Mouse (Mus musculus) limb, embryonic 15.5 days (tissue): ENCODE measurements around the gene Prm2. TPM values are rescaled to one million over a fixed set of nuclear protein-coding genes. Genes with fewer than 3 reads are reported as not detected.

Source experiments
- ATAC-seq: fragments of 200-750 bp; cut with Nextera tagmentation; 2 replicates; pipeline ENCODE4 v1.8.0; 2017; ENCODE audit warnings: low read depth, moderate TSS enrichment; ENCODE audit not compliant: insufficient number of reproducible peaks, low FRiP score, low TSS enrichment
- H3K27ac ChIP-seq: fragments of 300-500 bp; sonication (generic); 2 replicates; pipeline ENCODE4 v1.5.1; 2015; ENCODE audit warnings: moderate library complexity, mild to moderate bottlenecking, inconsistent platforms
- H3K27me3 ChIP-seq: fragments of 300-500 bp; sonication (generic); 2 replicates; pipeline ENCODE4 v1.6.1; 2015; ENCODE audit warnings: inconsistent platforms
- H3K36me3 ChIP-seq: fragments of 300-500 bp; sonication (generic); 2 replicates; pipeline ENCODE4 v1.6.1; 2015; ENCODE audit warnings: inconsistent platforms
- H3K4me1 ChIP-seq: fragments of 300-500 bp; sonication (generic); 2 replicates; pipeline ENCODE4 v1.6.1; 2015; ENCODE audit warnings: inconsistent platforms
- H3K4me2 ChIP-seq: fragments of 300-500 bp; sonication (generic); 2 replicates; pipeline ENCODE4 v1.6.1; 2015; ENCODE audit warnings: mild to moderate bottlenecking, inconsistent platforms
- H3K4me3 ChIP-seq: fragments of 300-500 bp; sonication (generic); 2 replicates; pipeline ENCODE4 v1.5.1; 2015; ENCODE audit warnings: mild to moderate bottlenecking, inconsistent platforms
- H3K9ac ChIP-seq: fragments of 300-500 bp; sonication (generic); 2 replicates; pipeline ENCODE4 v1.6.1; 2015; ENCODE audit warnings: inconsistent platforms
- H3K9me3 ChIP-seq: fragments of 300-500 bp; sonication (generic); 2 replicates; pipeline ENCODE4 v1.6.1; 2016; ENCODE audit warnings: inconsistent platforms
- WGBS: fragments of 180-500 bp; shearing (Covaris S2); methylation state at CpG from one replicate; pipeline ENCODE4 v1.1.7; 2015; 5-methylcytosine and 5-hydroxymethylcytosine counted together
- polyA plus RNA-seq: library from polyadenylated mRNA; unstranded; fragments of >200 nt; fragmentation: Nextera tagmentation; extraction: Ambion mirVana; gene quantifications from 2 replicates; pipeline ENCODE4 v1.2.1, GENCODE M21; 2015

Prm2 gene
- polyA plus RNA-seq: not detected in 2 replicates

GRCm38 (mm10) chr16:10796034-10796433 lies at the start of gene Prm2:
Gene Prm2, minus strand, starts transcription at chr16:10796134.
- Histone ChIP-seq H3K9me3 (no peaks in the 10 kb centered on the region), H3K27ac (no peak within 1 kb of the TSS), H3K27me3 (peaks cover 21% of the 10 kb centered on the region), H3K4me1 (0 out of 2 replicates have a peak, but pooled peaks cover 2% of the 10 kb centered on the region), H3K4me3 (no peak within 1 kb of the TSS), H3K9ac (no peak within 1 kb of the TSS), H3K4me2 (no peak within 1 kb of the TSS), H3K36me3 (no peaks in the 10 kb centered on the region)
- WGBS: 80% methylated on average over 6 of the region's 6 CpGs
- no peak for ATAC-seq

GRCm38 (mm10) chr16:10844319-10844670 lies 48.4 kb upstream of the Prm2 start:
- no peak overlapping the region for H3K9ac ChIP-seq
- no peaks in the 10 kb centered on the region for H3K27me3 ChIP-seq
- no peaks in the 10 kb centered on the region for H3K9me3 ChIP-seq
- H3K4me2 ChIP-seq: peak overlapping the region; percentile 44
- H3K4me1 ChIP-seq: peaks cover 56% of the 10 kb centered on the region
- peak overlapping the region; percentile 21; the same call in 1 of the 2 replicates for H3K4me3 ChIP-seq
- no peak for ATAC-seq
- H3K36me3 ChIP-seq: no peaks in the 10 kb centered on the region
- 32% methylated on average over 6 of the region's 6 CpGs for WGBS
- peak overlapping the region; percentile 89 for H3K27ac ChIP-seq

- peaks cover 54% of the 10 kb centered on the region for H3K4me1 ChIP-seq
- peak overlapping the region; percentile 89 for H3K27ac ChIP-seq
- peak overlapping the region; percentile 21 for H3K4me3 ChIP-seq
- peak overlapping the region; percentile 44 for H3K4me2 ChIP-seq
- H3K9ac ChIP-seq: no peak overlapping the region
- ATAC-seq: no peak
- WGBS: 15% methylated on average over 18 of the region's 18 CpGs
- no peaks in the 10 kb centered on the region for H3K36me3 ChIP-seq
- H3K9me3 ChIP-seq: no peaks in the 10 kb centered on the region
- no peaks in the 10 kb centered on the region for H3K27me3 ChIP-seq
Measured at GRCm38 (mm10) chr16:10843486-10844318, 47.8 kb upstream of the Prm2 start.

DNA sequence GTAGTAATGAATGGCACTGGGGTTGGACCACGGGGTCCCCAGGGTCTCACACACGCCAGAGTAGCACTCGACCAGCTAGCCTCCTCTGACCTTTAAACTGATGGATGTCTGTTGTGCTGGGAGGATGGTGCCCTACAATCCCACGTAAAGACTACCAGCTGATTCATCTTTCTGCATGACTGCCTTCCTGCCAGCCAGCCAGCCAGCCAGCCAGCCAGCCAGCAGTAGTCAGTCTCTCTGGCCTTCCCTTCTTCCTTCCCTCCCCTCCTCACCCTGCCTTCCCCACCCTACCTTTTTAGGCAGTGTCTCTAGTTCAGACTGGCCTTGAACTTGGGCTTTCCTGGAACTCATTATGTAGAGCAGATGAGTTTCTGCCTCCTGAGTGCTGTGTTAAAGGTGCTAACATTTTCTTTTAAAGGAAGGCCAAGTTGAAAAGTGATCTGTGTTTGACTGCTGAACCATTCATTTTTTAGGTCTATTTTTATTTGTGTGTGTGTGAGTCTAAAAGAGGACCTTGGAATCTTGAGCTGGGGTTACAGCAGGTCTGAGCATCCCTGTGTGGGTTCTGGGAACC lies 46.4 kb upstream of the Prm2 start:
- Histone ChIP-seq H3K4me2 (no peak overlapping the region), H3K9me3 (no peaks in the 10 kb centered on the region)
- 78% methylated on average over 4 of the region's 4 CpGs for WGBS

GRCm38 (mm10) chr16:10840018-10840417 lies 44.1 kb upstream of the Prm2 start:
- Histone ChIP-seq H3K9ac (no peak overlapping the region), H3K27ac (0 out of 2 replicates have a peak overlapping the region, but pooled peaks have one; percentile 17)
- WGBS: 76% methylated on average over 11 of the region's 14 CpGs

More for the DNA sequence above, 46.4 kb upstream of the Prm2 start:
- H3K36me3 ChIP-seq: no peaks in the 10 kb centered on the region
- no peak overlapping the region for H3K27ac ChIP-seq
- H3K4me1 ChIP-seq: peaks cover 62% of the 10 kb centered on the region
- no peak overlapping the region for H3K9ac ChIP-seq
- ATAC-seq: no peak
- no peak overlapping the region for H3K4me3 ChIP-seq
- no peaks in the 10 kb centered on the region for H3K27me3 ChIP-seq

GRCm38 (mm10) chr16:10838487-10839245 lies 42.7 kb upstream of the Prm2 start:
- Histone ChIP-seq H3K4me1 (peaks cover 64% of the 10 kb centered on the region), H3K27me3 (no peaks in the 10 kb centered on the region), H3K36me3 (no peaks in the 10 kb centered on the region), H3K4me2 (no peak overlapping the region), H3K4me3 (no peak overlapping the region), H3K9ac (no peak overlapping the region), H3K27ac (peak overlapping the region; percentile 65), H3K9me3 (no peaks in the 10 kb centered on the region)
- no peak for ATAC-seq
- WGBS: 27% methylated on average over 10 of the region's 10 CpGs

More at GRCm38 (mm10) chr16:10840018-10840417, 44.1 kb upstream of the Prm2 start:
- peaks cover 69% of the 10 kb centered on the region for H3K4me1 ChIP-seq
- H3K27me3 ChIP-seq: no peaks in the 10 kb centered on the region
- no peaks in the 10 kb centered on the region for H3K9me3 ChIP-seq
- H3K4me3 ChIP-seq: no peak overlapping the region
- no peak overlapping the region for H3K4me2 ChIP-seq
- H3K36me3 ChIP-seq: no peaks in the 10 kb centered on the region
- ATAC-seq: no peak

GRCm38 (mm10) chr16:10837903-10838302 lies 42.0 kb upstream of the Prm2 start:
- Histone ChIP-seq H3K27ac (peak overlapping the region; percentile 65; the same call in 1 of the 2 replicates), H3K27me3 (no peaks in the 10 kb centered on the region), H3K9me3 (no peaks in the 10 kb centered on the region), H3K9ac (no peak overlapping the region), H3K36me3 (no peaks in the 10 kb centered on the region), H3K4me3 (no peak overlapping the region), H3K4me2 (no peak overlapping the region), H3K4me1 (peaks cover 59% of the 10 kb centered on the region)
- WGBS: 95% methylated on average over 1 of the region's 1 CpGs
- ATAC-seq: no peak

GRCm38 (mm10) chr16:10837250-10837649 lies 41.3 kb upstream of the Prm2 start:
- peaks cover 52% of the 10 kb centered on the region for H3K4me1 ChIP-seq
- 88% methylated on average over 3 of the region's 3 CpGs for WGBS
- no peak overlapping the region for H3K4me2 ChIP-seq
- no peaks in the 10 kb centered on the region for H3K27me3 ChIP-seq
- H3K36me3 ChIP-seq: no peaks in the 10 kb centered on the region
- H3K9me3 ChIP-seq: no peaks in the 10 kb centered on the region
- no peak for ATAC-seq
- H3K9ac ChIP-seq: no peak overlapping the region
- no peak overlapping the region for H3K27ac ChIP-seq
- no peak overlapping the region for H3K4me3 ChIP-seq

GRCm38 (mm10) chr16:10836388-10836787 lies 40.5 kb upstream of the Prm2 start:
- no peaks in the 10 kb centered on the region for H3K27me3 ChIP-seq
- no peak overlapping the region for H3K4me3 ChIP-seq
- peaks cover 51% of the 10 kb centered on the region for H3K4me1 ChIP-seq
- no peak overlapping the region for H3K4me2 ChIP-seq
- no peaks in the 10 kb centered on the region for H3K36me3 ChIP-seq
- no peak overlapping the region for H3K9ac ChIP-seq
- 74% methylated on average over 3 of the region's 3 CpGs for whole genome bisulfite sequencing
- no peak for ATAC-seq
- H3K27ac ChIP-seq: no peak overlapping the region
- no peaks in the 10 kb centered on the region for H3K9me3 ChIP-seq

GRCm38 (mm10) chr16:10834911-10835587 lies 39.1 kb upstream of the Prm2 start, which contains the start of gene Rmi2:
Gene Rmi2, plus strand, starts transcription at chr16:10835059.
- peaks cover 47% of the 10 kb centered on the region for H3K4me1 ChIP-seq

GRCm38 (mm10) chr16:10834542-10834910 lies 38.6 kb upstream of the Prm2 start:
- Histone ChIP-seq H3K27ac (peak overlapping the region; percentile 91; the same call in 1 of the 2 replicates), H3K9ac (no peak overlapping the region), H3K27me3 (no peaks in the 10 kb centered on the region), H3K36me3 (no peaks in the 10 kb centered on the region), H3K4me2 (peak overlapping the region; percentile 91), H3K9me3 (no peaks in the 10 kb centered on the region), H3K4me1 (peaks cover 43% of the 10 kb centered on the region), H3K4me3 (peak overlapping the region; percentile 89)
- WGBS: 5% methylated on average over 12 of the region's 12 CpGs
- ATAC-seq: no peak

More at GRCm38 (mm10) chr16:10834911-10835587, 39.1 kb upstream of the Prm2 start, which contains the start of gene Rmi2:
- no peaks in the 10 kb centered on the region for H3K36me3 ChIP-seq
- 1% methylated on average over 63 of the region's 69 CpGs for WGBS
- H3K27me3 ChIP-seq: no peaks in the 10 kb centered on the region
- H3K27ac ChIP-seq: peak within 1 kb of the TSS; percentile 91
- ATAC-seq: peak; percentile 86
- peak within 1 kb of the TSS; percentile 91 for H3K4me2 ChIP-seq
- peak within 1 kb of the TSS; percentile 71 for H3K9ac ChIP-seq
- H3K9me3 ChIP-seq: no peaks in the 10 kb centered on the region
- H3K4me3 ChIP-seq: peak within 1 kb of the TSS; percentile 89
